Mouse (Mus musculus) spleen, adult 2 months (tissue): ENCODE data around the gene Gm10392. TPM values are rescaled to one million over a fixed set of nuclear protein-coding genes. Genes with fewer than 3 reads are reported as not detected.

Experiments used
- DNase-seq, 2 experiments: peaks; one replicate each; pipeline versions ENCODE4 v3.0.0 to v3.0.0-alpha.2; 2012 to 2021; ENCODE audit warnings: low spot score in 2 of 2, low read depth in 1 of 2
- H3K27ac ChIP-seq: fragments of 200-500 bp; 2 replicates; pipeline ENCODE4 v1.5.1; 2012; ENCODE audit warnings: low read length, inconsistent platforms; ENCODE audit not compliant: insufficient read depth
- H3K27me3 ChIP-seq: fragments of 200-500 bp; 2 replicates; pipeline ENCODE4 v1.6.1; 2012; ENCODE audit warnings: mild to moderate bottlenecking, moderate library complexity, low read length, inconsistent platforms; ENCODE audit not compliant: control insufficient read depth, insufficient read depth
- H3K36me3 ChIP-seq: fragments of 200-500 bp; 2 replicates; pipeline ENCODE4 v1.6.1; 2012; ENCODE audit warnings: mild to moderate bottlenecking, low read length, inconsistent platforms; ENCODE audit not compliant: control insufficient read depth, insufficient read depth
- H3K4me1 ChIP-seq: fragments of 200-500 bp; 2 replicates; pipeline ENCODE4 v1.6.1; 2011; ENCODE audit warnings: inconsistent platforms; ENCODE audit not compliant: control insufficient read depth, insufficient read depth, insufficient read length
- H3K4me3 ChIP-seq: fragments of 200-500 bp; 2 replicates; pipeline ENCODE4 v1.5.1; 2011; ENCODE audit warnings: mild to moderate bottlenecking, inconsistent platforms; ENCODE audit not compliant: insufficient read depth, insufficient read length; ENCODE audit errors: extremely low read depth
- CTCF ChIP-seq: fragments of 200-500 bp; IDR thresholded peaks from 2 replicates; pipeline ENCODE4 v1.5.1; 2011; ENCODE audit warnings: mild to moderate bottlenecking, inconsistent platforms; ENCODE audit not compliant: insufficient read depth, insufficient read length, insufficient replicate concordance; ENCODE audit errors: extremely low read depth
- POLR2A ChIP-seq: fragments of 200-500 bp; IDR thresholded peaks from 2 replicates; pipeline ENCODE4 v1.6.1; 2011; ENCODE audit warnings: low read depth, low read length, inconsistent platforms
- WGBS: fragments of 180-500 bp; shearing (Covaris S2); methylation state at CpG from one replicate; pipeline ENCODE4 v1.1.7; 2018; 5-methylcytosine and 5-hydroxymethylcytosine counted together
- polyA plus RNA-seq: library from polyadenylated mRNA; depleted of rRNA; stranded (reverse); fragments of >200 nt; gene quantifications from 2 replicates; pipeline ENCODE4 v1.2.3, GENCODE M21; 2012

Gene Gm10392
- polyA plus RNA-seq, 1 experiment = 0.16 TPM

DNA sequence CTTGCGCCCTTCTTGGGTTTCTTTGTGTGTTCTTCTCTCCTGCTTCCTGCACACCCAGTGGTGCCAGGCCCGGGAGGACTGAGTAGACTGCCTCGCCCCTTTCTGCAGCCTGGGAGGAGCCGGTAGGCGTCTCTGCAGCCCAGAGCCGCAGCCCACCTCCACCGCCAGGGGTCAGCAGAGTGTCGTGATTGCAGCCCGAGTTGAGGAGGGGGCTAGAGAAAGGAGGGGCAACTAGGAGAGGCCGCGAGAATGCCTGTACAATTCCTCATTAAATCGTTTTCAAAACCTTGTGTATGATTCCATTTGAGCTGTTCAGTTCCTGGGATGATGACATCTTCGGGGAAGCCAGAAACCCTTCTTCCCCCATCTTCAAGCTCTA lies 27.9 kb downstream of the Gm10392 start:
- TF ChIP-seq POLR2A (no peak), CTCF (peak; percentile 94)
- H3K27ac ChIP-seq = no peak overlapping the region
- peaks cover 12% of the 10 kb centered on the region; the same call in 1 of the 2 replicates for H3K4me1 ChIP-seq
- 1% methylated on average over 13 of the region's 13 CpGs for WGBS
- peaks cover 13% of the 10 kb centered on the region for H3K27me3 ChIP-seq
- DNase-seq = peak in 1 of 2 experiments; percentile 86
- peak overlapping the region; percentile 20; the same call in 1 of the 2 replicates for H3K4me3 ChIP-seq
- H3K36me3 ChIP-seq = no peaks in the 10 kb centered on the region

DNA sequence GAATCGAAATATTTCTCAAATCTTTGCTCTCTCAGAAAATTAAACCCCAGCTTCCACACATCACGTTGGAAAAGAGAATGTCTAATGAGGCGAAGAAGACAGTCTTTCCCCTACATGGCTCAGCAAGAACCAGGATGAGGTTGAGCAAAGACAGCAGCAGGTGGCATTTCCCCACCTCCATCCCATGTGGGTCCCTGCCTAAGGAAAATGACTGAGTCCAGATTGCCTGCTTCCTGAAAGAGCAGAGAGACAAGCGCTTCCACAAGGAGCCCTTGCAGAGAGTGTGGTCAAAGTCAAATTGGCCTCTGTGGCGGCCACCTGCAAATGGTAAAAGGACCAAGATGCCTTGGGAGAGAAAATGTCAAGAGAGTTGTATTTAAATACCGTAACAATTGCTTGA lies 28.5 kb downstream of the Gm10392 start:
- H3K4me1 ChIP-seq = peaks cover 12% of the 10 kb centered on the region; the same call in 1 of the 2 replicates
- H3K4me3 ChIP-seq = no peak overlapping the region
- H3K27me3 ChIP-seq = peaks cover 13% of the 10 kb centered on the region
- TF ChIP-seq CTCF = no peak
- TF ChIP-seq POLR2A = no peak
- DNase-seq = no peak
- no peaks in the 10 kb centered on the region for H3K36me3 ChIP-seq
- 74% methylated on average over 6 of the region's 6 CpGs for WGBS
- no peak overlapping the region for H3K27ac ChIP-seq

- Histone ChIP-seq H3K27me3 (peaks cover 13% of the 10 kb centered on the region), H3K4me1 (peaks cover 12% of the 10 kb centered on the region; the same call in 1 of the 2 replicates), H3K36me3 (no peaks in the 10 kb centered on the region), H3K27ac (no peak within 1 kb of the TSS), H3K4me3 (peak within 1 kb of the TSS; percentile 57)
- peak in 1 of 2 experiments; percentile 44 for DNase-seq
- 4% methylated on average over 85 of the region's 87 CpGs for WGBS
- TF ChIP-seq POLR2A = no peak
- TF ChIP-seq CTCF = no peak
Measured at GRCm38 (mm10) chr11:77489591-77490235, 29.3 kb downstream of the Gm10392 start, which contains the start of gene Ankrd13b. TSS of gene Ankrd13b (minus strand) at chr11:77489678.

DNA sequence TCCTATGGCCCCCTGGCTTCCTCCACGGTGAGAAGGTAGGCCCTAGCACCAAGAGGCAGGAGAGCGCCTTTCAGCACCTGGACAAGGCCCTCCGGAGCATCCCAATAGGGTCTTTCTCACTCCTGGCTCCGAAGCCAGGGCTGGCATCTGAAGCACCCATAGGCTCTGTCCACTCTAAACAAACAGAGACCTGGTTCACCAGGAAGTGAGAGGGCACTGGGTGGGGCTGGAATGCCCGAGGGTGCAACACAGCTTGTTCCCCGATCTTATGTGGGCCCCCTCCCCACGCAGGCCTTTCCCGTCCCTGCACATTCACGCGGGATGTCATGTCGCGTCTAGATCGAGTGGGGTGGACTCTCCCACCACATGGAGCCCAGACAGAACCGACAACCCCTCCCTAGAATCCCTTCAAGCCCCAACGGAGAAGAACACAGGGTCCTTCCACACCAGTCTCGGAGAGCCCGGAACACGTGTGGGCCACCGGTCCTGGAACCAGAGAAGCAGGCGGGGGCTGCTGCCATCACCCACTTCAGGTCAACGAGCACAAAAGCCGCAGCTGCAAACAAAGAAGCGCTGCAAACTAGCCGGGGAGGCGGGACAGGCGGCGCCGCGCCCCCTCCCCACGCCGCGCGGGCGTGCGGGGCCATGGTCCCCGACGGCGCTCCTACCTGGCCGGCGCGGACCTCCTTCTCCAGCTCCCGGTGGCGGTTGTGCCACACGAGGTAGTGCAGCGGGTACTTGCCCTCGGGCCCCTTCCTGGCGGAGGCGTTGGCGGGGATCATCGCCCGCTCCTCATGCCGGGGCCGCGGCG lies 30.0 kb downstream of the Gm10392 start:
- peaks cover 6% of the 10 kb centered on the region; the same call in 1 of the 2 replicates for H3K4me1 ChIP-seq
- WGBS = 13% methylated on average over 51 of the region's 55 CpGs
- no peaks in the 10 kb centered on the region for H3K36me3 ChIP-seq
- H3K27me3 ChIP-seq = peaks cover 13% of the 10 kb centered on the region
- TF ChIP-seq POLR2A = no peak
- no peak for TF ChIP-seq CTCF
- H3K4me3 ChIP-seq = peak overlapping the region; percentile 56
- H3K27ac ChIP-seq = no peak overlapping the region
- no peak for DNase-seq

DNA sequence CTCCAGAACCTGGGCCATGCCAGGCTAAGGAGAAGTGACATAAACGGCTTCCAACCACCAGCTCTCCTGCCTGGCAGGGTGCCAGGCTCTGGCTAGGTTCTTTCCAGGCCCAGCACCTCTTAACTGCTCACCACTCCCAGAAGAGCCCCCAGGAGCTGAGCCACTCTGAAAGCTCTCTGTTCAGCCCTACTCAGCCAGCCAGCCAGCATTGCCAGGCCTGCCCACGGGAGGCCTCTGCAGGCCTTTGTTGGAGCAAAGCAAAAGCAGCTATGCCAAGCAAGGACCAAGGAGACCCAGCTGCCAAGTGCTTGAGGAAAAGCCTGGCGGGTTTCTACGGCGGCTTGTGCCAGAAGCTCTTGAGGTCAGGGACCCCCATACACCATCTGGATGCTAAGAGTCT lies 32.2 kb downstream of the Gm10392 start:
- H3K4me3 ChIP-seq = no peak overlapping the region
- H3K4me1 ChIP-seq = peaks cover 10% of the 10 kb centered on the region
- WGBS = 80% methylated on average over 5 of the region's 5 CpGs
- no peak for DNase-seq
- no peak overlapping the region for H3K27ac ChIP-seq
- H3K27me3 ChIP-seq = peaks cover 13% of the 10 kb centered on the region
- no peaks in the 10 kb centered on the region for H3K36me3 ChIP-seq
- TF ChIP-seq CTCF (no peak), POLR2A (no peak)

GRCm38 (mm10) chr11:77485229-77485628 lies 33.8 kb downstream of the Gm10392 start:
- no peaks in the 10 kb centered on the region for H3K36me3 ChIP-seq
- H3K4me3 ChIP-seq = no peak overlapping the region
- WGBS = 85% methylated on average over 6 of the region's 6 CpGs
- H3K4me1 ChIP-seq = peaks cover 10% of the 10 kb centered on the region
- peaks cover 13% of the 10 kb centered on the region for H3K27me3 ChIP-seq
- TF ChIP-seq POLR2A (no peak), CTCF (no peak)
- no peak overlapping the region for H3K27ac ChIP-seq
- no peak for DNase-seq
